Mouse (Mus musculus) stomach, postnatal 0 days (tissue): ENCODE results near the gene Ssu2.

Source experiments
- CTCF ChIP-seq: IDR thresholded peaks from 2 replicates; pipeline ENCODE4 v1.5.1; 2016; ENCODE audit warnings: antibody characterized with exemption, low read depth, mild to moderate bottlenecking, moderate library complexity
- EP300 ChIP-seq: optimal IDR thresholded peaks from 2 replicates; pipeline ENCODE3; 2016; ENCODE audit warnings: antibody characterized with exemption

GRCm38 (mm10) chr6:112388385-112388784 lies 562 bp upstream of the Ssu2 start:
- no peak for TF ChIP-seq CTCF
- no peak for TF ChIP-seq EP300
